Mouse (Mus musculus) activated CD4-positive, CD25-positive, alpha-beta regulatory T cell, adult 4 months (primary cell): ENCODE results near the gene Pdp2. TPM values are rescaled to one million over a fixed set of nuclear protein-coding genes. Genes with fewer than 3 reads are reported as not detected.
"Not testable (repeated sequence)": the region's sequence is repeated elsewhere in the genome, so short reads cannot be mapped to it uniquely, and the experiment has no call there.

Experiments used
- ATAC-seq: one replicate; pipeline ENCODE4 v1.8.0; 2017
- polyA plus RNA-seq, 2 experiments: library from polyadenylated mRNA; unstranded; fragments of 100-300 nt; shearing (Covaris generic); gene quantifications; one replicate each; pipeline ENCODE4 v1.2.1; 2017

The Pdp2 gene
- 10 to 100 TPM; 17.1 to 18.9 TPM for polyA plus RNA-seq

- ATAC-seq: peak; percentile 97
Observed at GRCm38 (mm10) chr8:104591133-104591834, at the start of gene Pdp2. TSS of gene Pdp2 (plus strand) at chr8:104591451.

- no peak for ATAC-seq
Observed at GRCm38 (mm10) chr8:104541515-104541880, 49.8 kb upstream of the Pdp2 start.

- no peak for ATAC-seq
Observed at GRCm38 (mm10) chr8:104542160-104542559, 49.1 kb upstream of the Pdp2 start.

- no peak for ATAC-seq
Observed at GRCm38 (mm10) chr8:104543440-104544045, 47.7 kb upstream of the Pdp2 start.

- no peak for ATAC-seq
Observed at GRCm38 (mm10) chr8:104555191-104555590, 36.1 kb upstream of the Pdp2 start.

GRCm38 (mm10) chr8:104557226-104557625 is 34.0 kb upstream of the Pdp2 start:
- no peak for ATAC-seq

- no peak for ATAC-seq
Observed at GRCm38 (mm10) chr8:104560731-104561130, 30.5 kb upstream of the Pdp2 start.

GRCm38 (mm10) chr8:104564633-104565456 is 26.4 kb upstream of the Pdp2 start:
- ATAC-seq: peak; percentile 98

- no peak for ATAC-seq
Observed at GRCm38 (mm10) chr8:104565457-104565798, 25.8 kb upstream of the Pdp2 start.

- no peak for ATAC-seq
Observed at GRCm38 (mm10) chr8:104569559-104569958, 21.7 kb upstream of the Pdp2 start.

- peak; percentile 85 for ATAC-seq
Observed at GRCm38 (mm10) chr8:104570436-104571343, 20.6 kb upstream of the Pdp2 start.

- no peak for ATAC-seq
Observed at GRCm38 (mm10) chr8:104576820-104577219, 14.4 kb upstream of the Pdp2 start.

- ATAC-seq: not testable (repeated sequence)
Observed at GRCm38 (mm10) chr8:104577606-104578005, 13.6 kb upstream of the Pdp2 start.

GRCm38 (mm10) chr8:104584522-104584921 is 6.7 kb upstream of the Pdp2 start:
- no peak for ATAC-seq

- ATAC-seq: no peak
Observed at GRCm38 (mm10) chr8:104590284-104590683, 967 bp upstream of the Pdp2 start.

GRCm38 (mm10) chr8:104591856-104592255 is 605 bp downstream of the Pdp2 start:
- ATAC-seq: no peak

- ATAC-seq: no peak
Observed at GRCm38 (mm10) chr8:104592566-104592965, 1.3 kb downstream of the Pdp2 start.

GRCm38 (mm10) chr8:104593536-104594325 is 2.5 kb downstream of the Pdp2 start:
- no peak for ATAC-seq

GRCm38 (mm10) chr8:104594611-104595362 is 3.5 kb downstream of the Pdp2 start:
- ATAC-seq: no peak

- ATAC-seq: no peak
Observed at GRCm38 (mm10) chr8:104595773-104596536, 4.7 kb downstream of the Pdp2 start.
